Mouse (Mus musculus): Measurements from ENCODE around the gene Ciapin1.

- TF ChIP-seq CHD2 (IDR thresholded peaks at IDR 0.05; ENCODE audit: low read depth, low read length), result no peak
- TF ChIP-seq ZNF384 (IDR thresholded peaks at IDR 0.05; ENCODE audit: low read depth, low read length), result no peak
- TF ChIP-seq HCFC1 (IDR thresholded peaks at IDR 0.05; ENCODE audit: borderline replicate concordance, insufficient read depth, low read length), result no peak
- no peak for TF ChIP-seq MAFK (IDR thresholded peaks at IDR 0.05; ENCODE audit: insufficient read depth, low read depth, low read length)
Measured at GRCm38 (mm10) chr8:94771941-94772670, 66.1 kb downstream of the Ciapin1 start, which contains the start of gene Cx3cl1.
